14 mouse cellular contexts compared by ENCODE assay signal in genomic region chr16:90657027-90657426, GRCm38 (mm10).
DNase-seq lines count a peak whose midpoint lies in the region; ATAC-seq and TF ChIP-seq lines count a peak whose summit lies in the region.
"Had no signal": no experiment of that assay in that cellular context is flagged by ENCODE, and none has a peak within 500 bp of the region (broad histone marks: within the 10 kb centered on the region; RNA-seq: fewer than 3 reads in every experiment).

No protein-coding gene starts in this region.

- peaks cover 5% of the 10 kb centered on the region; the same call in 1 of the 2 replicates for H3K4me1 ChIP-seq in kidney, embryonic 14.5 days (ENCODE audit: control insufficient read depth, insufficient read depth, low read length)
- peaks cover 6% of the 10 kb centered on the region; the same call in 1 of the 2 replicates for H3K4me1 ChIP-seq in kidney, embryonic 15.5 days
- peaks cover 6% of the 10 kb centered on the region; the same call in 1 of the 2 replicates for H3K4me1 ChIP-seq in embryonic facial prominence, embryonic 12.5 days
- peaks cover 4% of the 10 kb centered on the region; the same call in 1 of the 2 replicates for H3K4me1 ChIP-seq in forebrain, postnatal 0 days (ENCODE audit: insufficient read depth)
- H3K4me1 ChIP-seq in midbrain, embryonic 12.5 days = peaks cover 10% of the 10 kb centered on the region

- WGBS in kidney, embryonic 14.5 days = 34% methylated on average over 9 of the region's 9 CpGs
- WGBS in kidney, embryonic 15.5 days = 39% methylated on average over 9 of the region's 9 CpGs
- 68% methylated on average over 9 of the region's 9 CpGs for WGBS in embryonic facial prominence, embryonic 12.5 days
- 41% methylated on average over 9 of the region's 9 CpGs for WGBS in forebrain, postnatal 0 days
- WGBS in midbrain, embryonic 12.5 days = 55% methylated on average over 9 of the region's 9 CpGs

- H3K4me3 ChIP-seq in kidney, embryonic 14.5 days (ENCODE audit: low read length) = no peak overlapping the region
- H3K4me3 ChIP-seq in kidney, embryonic 15.5 days (replicated peaks) = no peak overlapping the region
- H3K4me3 ChIP-seq in embryonic facial prominence, embryonic 12.5 days = no peak overlapping the region
- H3K4me3 ChIP-seq in forebrain, postnatal 0 days (ENCODE audit: low read depth, low read length) = no peak overlapping the region
- H3K4me3 ChIP-seq in midbrain, embryonic 12.5 days = no peak overlapping the region
- H3K4me3 ChIP-seq: embryonic facial prominence, embryonic 13.5 days had no signal

- no peaks in the 10 kb centered on the region for H3K27me3 ChIP-seq in kidney, embryonic 14.5 days (ENCODE audit: control insufficient read depth, insufficient read depth, low read length)
- 0 out of 2 replicates have a peak, but pooled peaks cover under 1% of the 10 kb centered on the region for H3K27me3 ChIP-seq in kidney, embryonic 15.5 days
- no peaks in the 10 kb centered on the region for H3K27me3 ChIP-seq in embryonic facial prominence, embryonic 12.5 days
- no peaks in the 10 kb centered on the region for H3K27me3 ChIP-seq in forebrain, postnatal 0 days (ENCODE audit: insufficient read depth, low read length)
- no peaks in the 10 kb centered on the region for H3K27me3 ChIP-seq in midbrain, embryonic 12.5 days
- H3K27me3 ChIP-seq: embryonic facial prominence, embryonic 13.5 days had no signal

- H3K36me3 ChIP-seq in kidney, embryonic 14.5 days (ENCODE audit: control insufficient read depth, insufficient read depth, low read length) = no peaks in the 10 kb centered on the region
- no peaks in the 10 kb centered on the region for H3K36me3 ChIP-seq in kidney, embryonic 15.5 days
- no peaks in the 10 kb centered on the region for H3K36me3 ChIP-seq in embryonic facial prominence, embryonic 12.5 days
- H3K36me3 ChIP-seq in forebrain, postnatal 0 days (ENCODE audit: insufficient read depth) = no peaks in the 10 kb centered on the region
- H3K36me3 ChIP-seq in midbrain, embryonic 12.5 days = no peaks in the 10 kb centered on the region
- H3K36me3 ChIP-seq: embryonic facial prominence, embryonic 13.5 days had no signal

- DNase-seq in forebrain, postnatal 0 days = no peak
- no peak for DNase-seq in cerebellum, postnatal 36 days
- no peak for DNase-seq in embryo, embryonic 9.5 days (ENCODE audit: extremely low spot score)
- DNase-seq in spleen, adult 12 weeks (ENCODE audit: low spot score) = no peak
- DNase-seq: adrenal gland, postnatal 36 days; heart, postnatal 14 days; thymus, postnatal 25 days had no signal

- no peak overlapping the region for H3K9ac ChIP-seq in kidney, embryonic 14.5 days (ENCODE audit: low read depth, low read length)
- no peak overlapping the region for H3K9ac ChIP-seq in kidney, embryonic 15.5 days
- no peak overlapping the region for H3K9ac ChIP-seq in embryonic facial prominence, embryonic 12.5 days
- 0 out of 2 replicates have a peak overlapping the region, but pooled peaks have one; percentile 22 for H3K9ac ChIP-seq in forebrain, postnatal 0 days
- no peak overlapping the region for H3K9ac ChIP-seq in midbrain, embryonic 12.5 days (replicated peaks)
- H3K9ac ChIP-seq: embryonic facial prominence, embryonic 13.5 days; liver, embryonic 14.5 days had no signal

- H3K9me3 ChIP-seq in kidney, embryonic 14.5 days (ENCODE audit: control insufficient read depth, low read length) = no peaks in the 10 kb centered on the region
- H3K9me3 ChIP-seq in kidney, embryonic 15.5 days (replicated peaks) = no peaks in the 10 kb centered on the region; the same call in 1 of the 2 replicates
- no peaks in the 10 kb centered on the region for H3K9me3 ChIP-seq in embryonic facial prominence, embryonic 12.5 days
- no peaks in the 10 kb centered on the region for H3K9me3 ChIP-seq in forebrain, postnatal 0 days (ENCODE audit: low read length)
- H3K9me3 ChIP-seq in midbrain, embryonic 12.5 days = no peaks in the 10 kb centered on the region
- H3K9me3 ChIP-seq: embryonic facial prominence, embryonic 13.5 days had no signal

- TF ChIP-seq CTCF in forebrain, postnatal 0 days (IDR thresholded peaks at IDR 0.05; ENCODE audit: low read depth) = no peak

- no peak overlapping the region for H3K4me2 ChIP-seq in kidney, embryonic 14.5 days (replicated peaks; ENCODE audit: low read depth, low read length)
- no peak overlapping the region for H3K4me2 ChIP-seq in kidney, embryonic 15.5 days
- H3K4me2 ChIP-seq in embryonic facial prominence, embryonic 12.5 days (replicated peaks) = no peak overlapping the region
- no peak overlapping the region for H3K4me2 ChIP-seq in forebrain, postnatal 0 days (ENCODE audit: low read depth)
- H3K4me2 ChIP-seq in midbrain, embryonic 12.5 days (replicated peaks) = no peak overlapping the region
- H3K4me2 ChIP-seq: embryonic facial prominence, embryonic 13.5 days had no signal

- ATAC-seq in kidney, embryonic 14.5 days (ENCODE audit: low FRiP score, low TSS enrichment) = peak; percentile 28; the same call in 1 of the 2 replicates
- ATAC-seq in kidney, embryonic 15.5 days (replicated peaks; ENCODE audit: low FRiP score) = no peak
- ATAC-seq in embryonic facial prominence, embryonic 12.5 days (ENCODE audit: insufficient number of reproducible peaks, insufficient read depth, low FRiP score, low TSS enrichment) = no peak
- no peak for ATAC-seq in forebrain, postnatal 0 days
- ATAC-seq in midbrain, embryonic 12.5 days (ENCODE audit: low FRiP score, low read depth) = no peak; the same call in 1 of the 2 replicates
- ATAC-seq: activated CD4-positive, CD25-positive, alpha-beta regulatory T cell, adult 4 months had no signal

- H3K27ac ChIP-seq in kidney, embryonic 14.5 days (ENCODE audit: low read depth, low read length) = no peak overlapping the region
- H3K27ac ChIP-seq in kidney, embryonic 15.5 days = no peak overlapping the region
- 0 out of 2 replicates have a peak overlapping the region, but pooled peaks have one; percentile 2 for H3K27ac ChIP-seq in embryonic facial prominence, embryonic 12.5 days
- H3K27ac ChIP-seq in forebrain, postnatal 0 days (ENCODE audit: low read depth, low read length) = no peak overlapping the region
- peak overlapping the region; percentile 73 for H3K27ac ChIP-seq in midbrain, embryonic 12.5 days (replicated peaks)
- H3K27ac ChIP-seq: liver, embryonic 14.5 days had no signal

Comparison
In these comparisons a context has a peak if more than half of its experiments do, and no peak if none do; other contexts are left out.
1. H3K27ac ChIP-seq: peak in embryonic facial prominence, embryonic 12.5 days (single experiment) and midbrain, embryonic 12.5 days (single experiment); none in kidney, embryonic 14.5 days (single experiment), kidney, embryonic 15.5 days (single experiment) and forebrain, postnatal 0 days (single experiment).